Mouse (Mus musculus): ENCODE measurements around the gene Lrrc27.

Gene Lrrc27

GRCm38 (mm10) chr7:139272639-139273396, 60.0 kb downstream of the Lrrc27 start:
- ATAC-seq (ENCODE audit: low TSS enrichment), result peak; percentile 32; the same call in 1 of the 2 replicates

- ATAC-seq (ENCODE audit: low TSS enrichment), result no peak
Observed at GRCm38 (mm10) chr7:139273397-139273719, 60.6 kb downstream of the Lrrc27 start.

DNA sequence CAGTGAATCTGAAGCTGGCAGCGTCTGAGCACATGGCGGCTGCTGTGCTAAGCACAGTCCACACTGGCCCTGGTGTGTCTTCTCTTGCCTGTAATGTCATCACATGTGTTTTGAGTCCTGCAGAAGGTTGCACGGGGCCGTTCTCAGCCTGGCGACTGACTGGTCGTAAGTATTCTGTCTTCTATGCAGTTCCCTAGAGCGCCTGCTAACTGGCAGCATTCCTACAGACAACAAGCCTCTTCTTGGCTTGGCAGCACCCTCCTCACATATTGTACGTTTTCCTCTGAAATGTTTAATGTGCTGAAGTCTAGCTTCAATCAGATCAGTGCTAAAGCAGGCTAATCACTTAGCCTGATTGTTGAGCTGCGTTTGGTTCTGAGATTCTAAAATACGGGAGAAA, 62.8 kb downstream of the Lrrc27 start:
- ATAC-seq (ENCODE audit: low TSS enrichment), result peak; percentile 69

DNA sequence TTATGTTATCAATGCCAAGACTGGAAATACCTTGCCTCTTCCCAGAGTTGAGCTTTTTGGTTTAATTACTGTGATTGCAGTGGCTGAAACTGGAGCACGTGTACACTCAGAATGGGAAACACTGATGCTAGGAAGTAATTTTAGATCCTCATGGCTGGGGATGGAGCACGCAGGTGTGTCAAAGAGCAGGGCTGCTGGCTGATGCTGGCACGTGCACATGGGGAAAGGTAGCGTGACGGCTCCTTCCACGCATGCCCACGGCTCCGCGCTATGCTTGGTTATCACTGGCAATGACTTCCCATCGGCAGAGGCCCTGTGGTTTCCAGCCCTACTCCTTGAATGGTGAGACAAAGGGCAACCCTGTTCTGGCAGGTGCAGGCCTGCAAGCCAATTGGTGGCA, 63.4 kb downstream of the Lrrc27 start:
- ATAC-seq (ENCODE audit: low TSS enrichment), result no peak

DNA sequence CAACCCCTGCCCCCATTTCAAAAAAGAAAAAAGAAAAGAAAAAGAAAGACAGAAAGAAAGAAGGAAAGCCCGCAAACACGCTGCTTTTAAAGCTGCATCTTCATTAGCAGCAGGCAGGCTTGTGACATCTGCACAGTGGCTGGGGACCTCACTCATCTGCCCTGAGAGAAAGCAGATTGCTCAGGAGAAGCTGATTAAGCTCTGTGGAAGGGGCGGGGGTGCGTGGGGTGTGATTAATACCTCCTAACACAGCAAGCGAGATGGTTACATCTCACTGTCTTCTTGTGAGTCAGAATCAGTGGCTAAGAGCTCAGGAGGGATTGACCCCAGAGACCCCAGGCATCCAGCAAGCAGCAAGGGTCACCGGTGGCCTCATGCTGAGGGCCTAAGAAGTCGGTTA, 64.7 kb downstream of the Lrrc27 start:
- ATAC-seq (ENCODE audit: low TSS enrichment), result no peak

GRCm38 (mm10) chr7:139279571-139279970, 66.8 kb downstream of the Lrrc27 start:
- no peak for ATAC-seq (ENCODE audit: low TSS enrichment)

- ATAC-seq (ENCODE audit: low TSS enrichment), result no peak
Observed at GRCm38 (mm10) chr7:139280044-139280443, 67.3 kb downstream of the Lrrc27 start.

- no peak for ATAC-seq (ENCODE audit: low TSS enrichment)
Observed at GRCm38 (mm10) chr7:139281195-139281594, 68.4 kb downstream of the Lrrc27 start.

- ATAC-seq (ENCODE audit: low TSS enrichment), result no peak
Observed at GRCm38 (mm10) chr7:139282037-139282436, 69.2 kb downstream of the Lrrc27 start.

- no peak for ATAC-seq (ENCODE audit: low TSS enrichment)
Observed at GRCm38 (mm10) chr7:139285295-139285943, 72.6 kb downstream of the Lrrc27 start.

DNA sequence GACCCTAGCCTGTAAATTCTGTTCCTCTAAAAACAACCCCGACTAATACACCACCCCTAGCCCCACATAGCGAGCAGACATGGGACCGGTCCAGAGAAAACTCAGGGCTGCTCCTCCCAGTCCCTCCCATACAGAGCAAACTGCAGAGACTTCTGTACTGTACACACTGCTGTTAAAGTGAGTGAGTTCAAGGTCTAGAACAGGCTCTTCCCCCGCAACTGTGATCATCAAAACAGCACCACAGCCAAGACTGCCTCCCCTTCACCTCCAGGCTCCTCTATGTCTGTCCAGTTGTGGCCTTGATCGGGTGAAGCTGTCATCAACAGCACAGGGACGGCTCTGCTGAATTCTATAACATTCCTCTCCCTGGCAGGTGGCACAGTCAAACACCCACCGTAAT, 75.8 kb downstream of the Lrrc27 start:
- no peak for ATAC-seq (ENCODE audit: low TSS enrichment)

Measured in frontal cortex, adult (tissue).